Mouse (Mus musculus): ENCODE data around the gene Mum1l1. TPM values are rescaled to one million over a fixed set of nuclear protein-coding genes. Genes with fewer than 3 reads are reported as not detected.

The Mum1l1 gene
- polyA plus RNA-seq, 1 experiment from 2014 or later, result 27.1 TPM

DNA sequence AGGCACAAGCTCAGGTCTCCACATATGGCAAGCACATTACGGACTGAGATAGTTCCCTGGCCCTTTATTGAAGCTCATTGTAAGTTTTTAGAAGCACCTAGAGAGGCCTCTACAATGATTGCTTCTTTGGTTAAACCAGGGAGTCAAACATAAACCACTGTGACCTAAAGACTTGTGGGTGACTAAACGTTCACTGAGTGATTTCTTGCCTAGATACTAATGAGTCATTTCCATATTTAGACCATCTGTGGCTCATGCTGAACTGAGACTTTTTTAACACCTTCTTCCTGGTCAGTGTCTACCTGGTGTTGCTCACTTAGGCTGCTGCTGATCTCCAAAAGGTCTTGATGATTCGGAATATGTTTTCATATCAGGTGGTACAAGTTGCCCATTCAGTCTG is 12.1 kb downstream of the Mum1l1 start:
- 74% methylated on average over 3 of the region's 3 CpGs for WGBS
- ATAC-seq (ENCODE audit: insufficient number of reproducible peaks, insufficient read depth, low FRiP score, low TSS enrichment, low read depth), result no peak
- H3K36me3 ChIP-seq, result no peaks in the 10 kb centered on the region

DNA sequence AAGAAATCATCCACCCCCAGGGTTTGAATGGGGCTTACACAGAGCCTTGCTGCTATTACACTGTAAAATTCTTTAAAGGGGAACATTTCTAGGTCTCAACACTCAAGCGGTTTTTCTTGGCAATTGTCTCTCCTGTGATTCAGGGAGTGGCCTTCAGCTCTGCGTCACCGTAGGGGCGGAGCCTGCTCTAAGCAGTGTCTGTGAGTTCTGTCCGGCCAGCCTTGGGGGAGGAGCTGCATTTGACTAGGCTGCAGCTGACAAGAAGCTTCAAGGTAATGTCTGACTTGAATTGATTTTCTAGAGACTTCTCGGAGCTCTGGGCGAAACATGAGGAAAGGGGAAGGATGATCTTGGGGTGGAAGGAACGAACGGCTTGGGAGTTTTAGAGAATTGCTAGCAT is 21.3 kb downstream of the Mum1l1 start:
- Histone ChIP-seq H3K4me3 (peak overlapping the region; percentile 10; the same call in 1 of the 2 replicates), H3K36me3 (peaks cover 13% of the 10 kb centered on the region), H3K9ac (no peak overlapping the region), H3K27me3 (peaks cover 7% of the 10 kb centered on the region; the same call in 1 of the 2 replicates), H3K9me3 (no peaks in the 10 kb centered on the region), H3K27ac (no peak overlapping the region), H3K4me1 (no peaks in the 10 kb centered on the region), H3K4me2 (peak overlapping the region; percentile 47)
- WGBS, result 33% methylated on average over 9 of the region's 9 CpGs
- peak; percentile 76; the same call in 1 of the 2 replicates for ATAC-seq (ENCODE audit: insufficient number of reproducible peaks, insufficient read depth, low FRiP score, low TSS enrichment, low read depth)

More for the DNA sequence above, 12.1 kb downstream of the Mum1l1 start:
- Histone ChIP-seq H3K4me3 (no peak overlapping the region), H3K4me1 (no peaks in the 10 kb centered on the region), H3K27me3 (peaks cover 2% of the 10 kb centered on the region), H3K9me3 (no peaks in the 10 kb centered on the region), H3K9ac (no peak overlapping the region), H3K27ac (no peak overlapping the region), H3K4me2 (no peak overlapping the region)

GRCm38 (mm10) chrX:139247294-139247693 is 37.5 kb downstream of the Mum1l1 start:
- no peaks in the 10 kb centered on the region; the same call in 1 of the 2 replicates for H3K27me3 ChIP-seq
- no peak overlapping the region for H3K4me3 ChIP-seq
- no peak overlapping the region for H3K9ac ChIP-seq
- no peaks in the 10 kb centered on the region for H3K36me3 ChIP-seq
- H3K4me1 ChIP-seq, result no peaks in the 10 kb centered on the region
- no peaks in the 10 kb centered on the region for H3K9me3 ChIP-seq
- WGBS, result 69% methylated on average over 3 of the region's 3 CpGs
- ATAC-seq (ENCODE audit: insufficient number of reproducible peaks, insufficient read depth, low FRiP score, low TSS enrichment, low read depth), result no peak
- H3K27ac ChIP-seq, result no peak overlapping the region
- no peak overlapping the region for H3K4me2 ChIP-seq

- no peak for ATAC-seq (ENCODE audit: insufficient number of reproducible peaks, insufficient read depth, low FRiP score, low TSS enrichment, low read depth)
- no peak overlapping the region for H3K4me3 ChIP-seq
- no peaks in the 10 kb centered on the region; the same call in 1 of the 2 replicates for H3K27me3 ChIP-seq
- H3K4me1 ChIP-seq, result no peaks in the 10 kb centered on the region
- H3K9me3 ChIP-seq, result no peaks in the 10 kb centered on the region
- H3K4me2 ChIP-seq, result no peak overlapping the region
- H3K36me3 ChIP-seq, result no peaks in the 10 kb centered on the region
- no peak overlapping the region for H3K27ac ChIP-seq
- 89% methylated on average over 10 of the region's 10 CpGs for WGBS
- no peak overlapping the region for H3K9ac ChIP-seq
Measured at GRCm38 (mm10) chrX:139257072-139257471, 47.2 kb downstream of the Mum1l1 start.

DNA sequence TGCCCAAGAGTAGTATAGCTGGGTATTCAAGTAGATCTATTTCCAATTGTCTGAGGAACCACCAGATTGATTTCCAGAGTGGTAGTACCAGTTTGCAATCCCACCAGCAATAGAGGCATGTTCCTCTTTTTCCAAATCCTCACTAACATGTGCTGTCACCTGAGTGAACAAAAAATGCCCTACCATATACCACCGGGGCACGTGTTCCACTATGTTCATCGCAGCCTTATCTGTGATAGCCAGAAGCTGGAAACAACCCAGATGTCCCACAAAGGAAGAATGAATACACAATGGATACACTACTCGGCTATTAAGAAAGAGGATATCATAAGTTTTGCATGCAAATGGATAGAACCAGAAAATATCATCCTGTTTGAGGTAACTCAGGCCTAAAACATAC is 72.1 kb downstream of the Mum1l1 start:
- H3K36me3 ChIP-seq, result no peaks in the 10 kb centered on the region
- H3K27me3 ChIP-seq, result no peaks in the 10 kb centered on the region
- H3K4me1 ChIP-seq, result no peaks in the 10 kb centered on the region
- no peak overlapping the region for H3K9ac ChIP-seq
- no peak overlapping the region for H3K4me2 ChIP-seq
- no peak overlapping the region for H3K27ac ChIP-seq
- H3K4me3 ChIP-seq, result no peak overlapping the region
- no peaks in the 10 kb centered on the region for H3K9me3 ChIP-seq
- no peak for ATAC-seq (ENCODE audit: insufficient number of reproducible peaks, insufficient read depth, low FRiP score, low TSS enrichment, low read depth)
- 93% methylated on average over 4 of the region's 4 CpGs for WGBS

Other genes with a start within 250 kb of the Mum1l1 start
- gene Serpina7, start 124.8 kb upstream of the Mum1l1 start, polyA plus RNA-seq (2015; fragmentation: Nextera tagmentation; extraction: Ambion mirVana), result 0.14 TPM in 1 of 2 replicates, not detected in the other
- gene 4930513O06Rik, start 123.8 kb upstream of the Mum1l1 start, polyA plus RNA-seq (2015; fragmentation: Nextera tagmentation; extraction: Ambion mirVana), result not detected in 2 replicates
- gene 4933428M09Rik, start 30.8 kb upstream of the Mum1l1 start, polyA plus RNA-seq (2015; fragmentation: Nextera tagmentation; extraction: Ambion mirVana), result not detected in 2 replicates
- gene Trap1a, start 123.6 kb downstream of the Mum1l1 start, polyA plus RNA-seq (2015; fragmentation: Nextera tagmentation; extraction: Ambion mirVana), result not detected in 2 replicates